Mouse (Mus musculus): Measurements from ENCODE around the gene Lce3f. TPM values are rescaled to one million over a fixed set of nuclear protein-coding genes. Genes with fewer than 3 reads are reported as not detected.

Gene Lce3f
- total RNA-seq (2015), result not detected in 2 replicates
- total RNA-seq (2017), result not detected in 2 replicates

DNA sequence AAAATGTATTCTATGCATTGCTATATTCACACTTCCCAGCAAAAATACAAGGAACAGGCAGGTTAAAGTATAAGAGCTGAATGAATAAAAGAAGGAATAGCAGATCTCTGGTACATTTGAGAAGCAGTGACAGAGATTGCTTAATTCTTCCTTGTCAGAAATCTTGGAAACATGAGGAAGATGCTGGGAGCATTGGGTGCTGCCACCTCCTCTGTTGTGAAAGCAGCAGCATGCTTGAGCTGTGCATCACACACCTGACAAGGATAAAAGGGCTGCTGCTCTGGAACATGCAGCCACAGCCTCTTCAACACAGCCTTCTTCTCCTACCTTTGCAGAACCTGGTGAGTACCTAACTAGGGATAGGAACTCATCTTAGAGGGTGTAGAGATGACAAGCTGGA lies at the start of gene Lce3f:
TSS of gene Lce3f (plus strand) at position 301 of the 400 bp plus-strand sequence.
- ATAC-seq (ENCODE audit: poor library complexity, severe bottlenecking), result no peak

DNA sequence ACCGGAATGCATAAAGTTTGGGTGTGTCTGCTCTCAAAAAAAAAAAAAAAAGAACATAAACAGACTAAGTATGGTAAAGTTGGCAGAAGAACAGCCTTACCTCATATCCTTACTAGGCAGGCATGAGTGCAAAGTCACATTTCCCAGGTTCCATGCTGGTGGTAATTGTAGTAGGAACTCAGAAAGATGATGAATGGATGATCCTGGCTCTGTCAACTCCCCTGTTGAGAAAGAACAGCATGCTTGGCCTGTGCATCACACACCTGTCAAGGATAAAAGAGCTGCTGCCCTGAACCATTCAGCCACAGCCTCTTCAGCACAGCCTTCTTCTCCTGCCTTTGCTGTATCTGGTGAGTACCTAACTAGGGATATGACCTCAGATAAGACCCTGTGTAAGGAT lies 47.8 kb upstream of the Lce3f start, which contains the start of gene Lce3c:
TSS of gene Lce3c (plus strand) at position 301 of the 400 bp plus-strand sequence.
- no peak for ATAC-seq (ENCODE audit: poor library complexity, severe bottlenecking)

DNA sequence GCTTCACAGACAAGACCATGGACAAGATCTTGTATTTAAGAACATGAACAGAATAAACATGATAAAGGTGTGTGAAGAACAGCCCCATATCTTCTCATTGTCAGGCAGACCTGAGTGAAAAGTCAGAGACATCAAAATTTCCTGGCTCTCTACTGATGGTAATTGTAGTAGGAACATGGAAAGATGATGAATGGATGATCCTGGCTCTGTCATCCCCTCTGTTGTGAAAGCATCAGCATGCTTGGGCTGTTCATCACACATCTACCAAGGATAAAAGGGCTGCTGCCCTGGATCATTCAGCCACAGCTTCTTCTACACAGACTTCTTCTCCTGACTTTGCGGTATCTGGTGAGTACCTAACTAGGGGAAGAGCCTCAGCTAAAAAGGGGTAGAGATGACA lies 34.9 kb upstream of the Lce3f start, which contains the start of gene Lce3d:
TSS of gene Lce3d (plus strand) at position 301 of the 400 bp plus-strand sequence.
- no peak for ATAC-seq (ENCODE audit: poor library complexity, severe bottlenecking)

- ATAC-seq (ENCODE audit: poor library complexity, severe bottlenecking), result no peak
Measured at GRCm38 (mm10) chr3:92966761-92967160, 25.3 kb upstream of the Lce3f start, which contains the start of gene Lce3e. Lce3e (plus strand) TSS chr3:92967061.

- no peak for ATAC-seq (ENCODE audit: poor library complexity, severe bottlenecking)
Measured at GRCm38 (mm10) chr3:92978484-92978883, 13.5 kb upstream of the Lce3f start.

DNA sequence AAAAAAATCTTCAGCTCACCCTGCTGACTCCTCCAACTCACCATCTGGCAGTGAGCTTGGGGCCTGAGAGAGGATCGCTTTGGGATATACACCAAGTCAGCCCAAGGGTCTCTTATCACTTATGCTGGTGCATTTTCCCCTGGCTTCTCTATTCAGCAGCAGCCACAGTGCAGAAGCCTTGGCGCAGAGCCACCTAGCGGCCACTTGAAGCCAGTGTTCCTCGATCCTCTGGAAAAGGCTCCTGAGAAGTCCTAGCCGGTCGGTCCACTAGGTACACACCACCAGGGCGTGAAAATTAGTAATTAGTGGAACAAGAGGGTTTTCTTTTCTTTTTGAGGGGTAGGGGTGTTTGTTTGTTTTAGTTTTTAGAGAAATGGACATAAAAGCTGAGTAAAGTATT lies 6.7 kb downstream of the Lce3f start:
- ATAC-seq (ENCODE audit: poor library complexity, severe bottlenecking), result peak; percentile 27; the same call in 1 of the 2 replicates

GRCm38 (mm10) chr3:93000621-93001020 lies 8.6 kb downstream of the Lce3f start:
- ATAC-seq (ENCODE audit: poor library complexity, severe bottlenecking), result no peak

DNA sequence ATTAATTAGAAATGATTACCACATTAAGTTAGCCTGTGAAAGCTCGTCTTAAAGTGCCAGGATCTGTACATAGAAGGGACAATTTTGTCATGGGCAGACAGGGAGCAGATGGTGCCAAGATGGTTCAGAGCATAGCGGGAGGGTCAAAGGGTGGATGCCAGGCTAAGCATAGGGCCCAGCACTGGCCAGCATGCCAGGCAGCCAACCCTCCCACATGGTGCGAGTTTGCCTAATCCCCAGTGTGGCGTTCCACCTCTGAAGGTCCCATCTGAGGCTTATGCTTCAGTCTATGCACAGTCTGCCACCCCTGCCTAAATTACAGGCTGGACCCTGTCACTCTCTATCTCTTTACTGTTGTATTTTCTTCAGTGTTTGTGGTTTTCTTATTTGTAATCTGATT lies 10.8 kb downstream of the Lce3f start:
- no peak for ATAC-seq (ENCODE audit: poor library complexity, severe bottlenecking)

DNA sequence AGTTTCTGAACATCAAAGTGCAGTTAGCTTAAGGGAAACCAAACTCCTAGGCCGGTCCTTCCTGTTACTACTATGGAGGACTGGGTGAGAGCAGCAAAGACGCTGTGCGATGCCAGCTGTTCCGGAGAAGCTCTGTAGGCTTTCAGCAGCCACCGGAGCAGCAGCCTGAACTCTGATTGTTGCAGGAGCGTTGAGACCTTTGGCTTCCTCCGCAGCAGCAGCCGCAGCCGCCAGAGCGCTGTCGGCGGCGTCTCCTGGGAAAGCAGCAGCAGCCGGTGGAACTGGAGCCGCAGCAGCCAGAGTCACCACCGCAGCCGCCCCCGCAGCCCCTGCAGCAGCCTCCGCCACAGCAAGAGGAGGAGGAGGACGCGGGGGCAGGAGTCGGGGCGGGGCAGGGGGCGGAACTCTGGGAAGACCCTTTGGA lies 22.4 kb downstream of the Lce3f start:
- ATAC-seq (ENCODE audit: poor library complexity, severe bottlenecking), result no peak

DNA sequence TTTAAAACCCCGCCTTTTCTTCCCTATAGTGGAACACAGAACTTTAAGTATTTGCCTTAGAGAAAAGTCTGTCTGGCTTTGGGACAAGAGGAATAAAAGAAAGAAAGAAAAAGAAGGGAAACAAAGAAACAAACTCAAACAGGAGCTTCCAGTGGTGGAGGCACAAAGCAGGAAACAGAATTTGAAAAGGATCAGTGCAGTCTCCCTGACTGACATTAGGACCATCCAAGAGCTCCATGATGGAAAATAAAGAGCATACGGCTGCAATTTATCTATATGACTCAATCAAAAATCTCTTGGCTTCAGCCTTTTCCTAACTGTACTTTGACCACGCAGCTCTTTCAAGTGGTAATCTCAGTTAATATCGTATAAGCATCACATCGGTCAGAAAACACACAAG lies 22.8 kb downstream of the Lce3f start:
- ATAC-seq (ENCODE audit: poor library complexity, severe bottlenecking), result no peak

DNA sequence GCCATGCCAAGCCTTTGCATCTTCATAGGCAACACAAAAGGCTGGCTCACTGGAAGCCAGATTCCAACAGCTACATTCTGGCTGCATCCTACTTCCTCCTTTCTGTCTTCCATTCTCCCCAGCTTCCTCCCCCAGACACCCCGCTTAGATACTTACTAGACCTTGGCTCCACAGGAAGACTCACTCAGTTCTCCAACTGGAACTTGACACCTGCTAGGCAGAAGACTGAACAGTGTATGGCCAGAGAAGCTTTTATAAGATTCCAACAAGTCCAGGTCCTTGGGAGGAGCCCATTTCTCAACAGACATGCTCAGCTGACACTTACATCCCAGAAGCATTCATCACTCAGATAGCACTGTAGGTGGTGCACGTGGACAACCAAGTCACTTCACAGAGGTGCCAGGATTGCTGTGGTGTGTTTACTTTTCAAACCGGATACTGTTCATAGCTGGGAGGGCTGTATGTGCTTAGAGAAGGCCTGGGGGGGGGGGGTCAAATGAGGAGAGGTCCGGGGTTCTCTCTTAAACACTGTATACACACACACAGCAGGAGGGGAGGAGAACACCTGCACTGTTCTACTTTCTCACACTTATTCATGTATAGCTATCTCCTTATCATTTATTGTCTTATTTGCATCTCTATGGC lies 23.6 kb downstream of the Lce3f start, which contains the start of gene Crct1:
TSS of gene Crct1 (minus strand) at position 228 of the 645 bp plus-strand sequence.
- no peak for ATAC-seq (ENCODE audit: poor library complexity, severe bottlenecking)

DNA sequence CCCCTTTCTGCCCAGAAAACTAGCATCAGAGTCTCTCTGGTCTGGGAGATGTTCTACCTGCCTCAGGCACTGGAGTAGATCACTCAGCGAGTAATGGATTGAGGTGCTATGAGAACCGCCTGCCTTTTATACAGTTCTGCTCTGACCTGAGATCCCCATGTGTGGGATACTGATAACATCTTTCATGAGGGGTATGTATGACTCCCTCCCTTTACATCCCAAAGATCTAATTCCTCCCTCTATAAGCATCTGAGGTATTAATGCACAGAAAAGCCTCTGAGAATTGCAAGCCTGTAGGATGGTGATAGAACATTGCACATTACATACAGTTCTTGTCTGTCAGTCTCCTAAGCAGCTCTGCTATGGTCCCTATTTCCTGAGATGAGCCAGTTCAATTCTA lies 26.9 kb downstream of the Lce3f start, which contains the start of gene Lce1m:
TSS of gene Lce1m (minus strand) at position 101 of the 400 bp plus-strand sequence.
- ATAC-seq (ENCODE audit: poor library complexity, severe bottlenecking), result no peak

- ATAC-seq (ENCODE audit: poor library complexity, severe bottlenecking), result no peak
Measured at GRCm38 (mm10) chr3:93021171-93021570, 29.1 kb downstream of the Lce3f start.

- ATAC-seq (ENCODE audit: poor library complexity, severe bottlenecking), result no peak
Measured at GRCm38 (mm10) chr3:93023411-93024184, 31.6 kb downstream of the Lce3f start.

GRCm38 (mm10) chr3:93025486-93025885 lies 33.5 kb downstream of the Lce3f start:
- no peak for ATAC-seq (ENCODE audit: poor library complexity, severe bottlenecking)

GRCm38 (mm10) chr3:93031450-93031849 lies 39.4 kb downstream of the Lce3f start:
- ATAC-seq (ENCODE audit: poor library complexity, severe bottlenecking), result no peak

Other genes with a start within 250 kb of the Lce3f start
- gene Lce1g, start 239.9 kb upstream of the Lce3f start, total RNA-seq (2015), result not detected in 2 replicates
- gene Lce1g, start 239.9 kb upstream of the Lce3f start, total RNA-seq (2017), result not detected in 2 replicates
- gene Lce1h, start 227.2 kb upstream of the Lce3f start, total RNA-seq (2015), result not detected in 2 replicates
- gene Lce1h, start 227.2 kb upstream of the Lce3f start, total RNA-seq (2017), result not detected in 2 replicates
- not detected in 2 replicates for gene Lce1i, start 213.3 kb upstream of the Lce3f start, total RNA-seq (2015)
- gene Lce1i, start 213.3 kb upstream of the Lce3f start, total RNA-seq (2017), result not detected in 2 replicates
- not detected in 2 replicates for gene Lce1j, start 201.7 kb upstream of the Lce3f start, total RNA-seq (2015)
- gene Lce1j, start 201.7 kb upstream of the Lce3f start, total RNA-seq (2017), result not detected in 2 replicates
- gene Lce1k, start 184.3 kb upstream of the Lce3f start, total RNA-seq (2015), result not detected in 2 replicates
- not detected in 2 replicates for gene Lce1k, start 184.3 kb upstream of the Lce3f start, total RNA-seq (2017)
- gene Kprp, start 165.0 kb upstream of the Lce3f start, total RNA-seq (2015), result not detected in 2 replicates
- not detected in 2 replicates for gene Kprp, start 165.0 kb upstream of the Lce3f start, total RNA-seq (2017)
- not detected in 2 replicates for gene Lce1l, start 140.9 kb upstream of the Lce3f start, total RNA-seq (2015)
- not detected in 2 replicates for gene Lce1l, start 140.9 kb upstream of the Lce3f start, total RNA-seq (2017)
- gene 2310050C09Rik, start 122.0 kb upstream of the Lce3f start, total RNA-seq (2015), result not detected in 2 replicates
- not detected in 2 replicates for gene 2310050C09Rik, start 122.0 kb upstream of the Lce3f start, total RNA-seq (2017)
- not detected in 2 replicates for gene Lce3a, start 66.0 kb upstream of the Lce3f start, total RNA-seq (2015)
- gene Lce3a, start 66.0 kb upstream of the Lce3f start, total RNA-seq (2017), result not detected in 2 replicates
- gene Lce3b, start 59.2 kb upstream of the Lce3f start, total RNA-seq (2015), result not detected in 2 replicates
- not detected in 2 replicates for gene Lce3b, start 59.2 kb upstream of the Lce3f start, total RNA-seq (2017)
- gene Lce3c, start 47.7 kb upstream of the Lce3f start, total RNA-seq (2015), result not detected in 2 replicates
- not detected in 2 replicates for gene Lce3c, start 47.7 kb upstream of the Lce3f start, total RNA-seq (2017)
- gene Lce3d, start 34.8 kb upstream of the Lce3f start, total RNA-seq (2015), result not detected in 2 replicates
- not detected in 2 replicates for gene Lce3d, start 34.8 kb upstream of the Lce3f start, total RNA-seq (2017)
- gene Lce3e, start 25.2 kb upstream of the Lce3f start, total RNA-seq (2015), result not detected in 2 replicates
- not detected in 2 replicates for gene Lce3e, start 25.2 kb upstream of the Lce3f start, total RNA-seq (2017)
- gene Crct1, start 23.5 kb downstream of the Lce3f start, total RNA-seq (2015), result not detected in 2 replicates
- gene Crct1, start 23.5 kb downstream of the Lce3f start, total RNA-seq (2017), result not detected in 2 replicates
- gene Lce1m, start 26.8 kb downstream of the Lce3f start, total RNA-seq (2015), result not detected in 2 replicates
- gene Lce1m, start 26.8 kb downstream of the Lce3f start, total RNA-seq (2017), result not detected in 2 replicates
- gene Gm4858, start 76.6 kb downstream of the Lce3f start, total RNA-seq (2015), result not detected in 2 replicates
- not detected in 2 replicates for gene Gm4858, start 76.6 kb downstream of the Lce3f start, total RNA-seq (2017)
- not detected in 2 replicates for gene Crnn, start 152.6 kb downstream of the Lce3f start, total RNA-seq (2015)
- not detected in 2 replicates for gene Crnn, start 152.6 kb downstream of the Lce3f start, total RNA-seq (2017)
- not detected in 2 replicates for gene Flg2, start 205.1 kb downstream of the Lce3f start, total RNA-seq (2015)
- not detected in 2 replicates for gene Flg2, start 205.1 kb downstream of the Lce3f start, total RNA-seq (2017)